Mouse (Mus musculus) kidney, embryonic 16.5 days (tissue): ENCODE measurements around the gene Hs6st1. TPM values are rescaled to one million over a fixed set of nuclear protein-coding genes. Genes with fewer than 3 reads are reported as not detected.

Experiments
- ATAC-seq: fragments of 200-750 bp; cut with Nextera tagmentation; 2 replicates; pipeline ENCODE4 v1.8.0; 2017; ENCODE audit warnings: moderate TSS enrichment; ENCODE audit not compliant: low FRiP score, low TSS enrichment
- H3K27ac ChIP-seq: fragments of 300-500 bp; sonication (generic); 2 replicates; pipeline ENCODE4 v1.5.1; 2014; ENCODE audit warnings: low read length
- H3K27me3 ChIP-seq: fragments of 300-500 bp; sonication (generic); 2 replicates; pipeline ENCODE4 v1.6.1; 2014; ENCODE audit warnings: low read length, control low read depth, mixed read lengths; ENCODE audit not compliant: insufficient read depth
- H3K36me3 ChIP-seq: fragments of 300-500 bp; sonication (generic); 2 replicates; pipeline ENCODE4 v1.6.1; 2014; ENCODE audit warnings: low read length, control low read depth, mixed read lengths; ENCODE audit not compliant: insufficient read depth
- H3K4me1 ChIP-seq: fragments of 300-500 bp; sonication (generic); 2 replicates; pipeline ENCODE4 v1.6.1; 2014; ENCODE audit warnings: low read length, control low read depth, mixed read lengths; ENCODE audit not compliant: insufficient read depth
- H3K4me2 ChIP-seq: fragments of 300-500 bp; sonication (generic); replicated peaks from 2 replicates; pipeline ENCODE4 v1.6.1; 2014; ENCODE audit warnings: low read depth, low read length
- H3K4me3 ChIP-seq: fragments of 300-500 bp; sonication (generic); 2 replicates; pipeline ENCODE4 v1.5.1; 2014; ENCODE audit warnings: mild to moderate bottlenecking, low read length
- H3K9ac ChIP-seq: fragments of 300-500 bp; sonication (generic); replicated peaks from 2 replicates; pipeline ENCODE4 v1.6.1; 2014; ENCODE audit warnings: low read length
- H3K9me3 ChIP-seq: fragments of 300-500 bp; sonication (generic); 2 replicates; pipeline ENCODE4 v1.6.1; 2016; ENCODE audit warnings: low read length, control low read depth
- WGBS: fragments of 180-500 bp; shearing (Covaris S2); extraction: QIAGEN DNeasy Blood & Tissue Kit; methylation state at CpG from one replicate; pipeline ENCODE4 v1.1.7; 2014; 5-methylcytosine and 5-hydroxymethylcytosine counted together
- polyA plus RNA-seq: library from polyadenylated mRNA; unstranded; fragments of >200 nt; fragmentation: Nextera tagmentation; extraction: Ambion mirVana; gene quantifications from 2 replicates; pipeline ENCODE4 v1.2.1, GENCODE M21; 2015

Hs6st1 gene
- polyA plus RNA-seq, 1 experiment from 2014 or later, result 8.0 TPM

DNA sequence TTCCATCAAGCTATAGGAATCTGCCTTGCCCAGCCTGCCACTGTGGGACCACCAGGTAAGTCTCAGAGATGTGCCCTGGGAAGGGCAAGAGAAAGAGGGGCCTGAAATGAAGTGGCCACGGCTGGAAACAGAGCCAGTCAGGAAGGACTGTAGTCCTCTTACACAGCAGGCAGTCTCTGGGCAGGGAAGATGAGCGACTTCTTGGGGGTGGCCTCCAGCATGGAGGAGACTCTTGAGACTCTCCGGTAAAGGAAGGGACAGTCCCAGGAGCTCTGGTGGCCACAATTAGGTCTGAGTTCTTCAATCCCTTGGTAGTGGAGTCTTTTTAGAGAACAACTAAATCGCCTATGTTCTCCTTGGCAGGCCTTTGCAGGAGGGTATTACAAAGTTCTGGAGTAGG lies 4.0 kb upstream of the Hs6st1 start:
- Histone ChIP-seq H3K36me3 (no peaks in the 10 kb centered on the region), H3K27ac (peak overlapping the region; percentile 52; the same call in 1 of the 2 replicates), H3K9ac (peak overlapping the region; percentile 32), H3K9me3 (no peaks in the 10 kb centered on the region), H3K4me1 (peaks cover 33% of the 10 kb centered on the region), H3K27me3 (no peaks in the 10 kb centered on the region), H3K4me3 (no peak overlapping the region), H3K4me2 (peak overlapping the region; percentile 54)
- ATAC-seq, result no peak
- 50% methylated on average over 4 of the region's 4 CpGs for WGBS

GRCm38 (mm10) chr1:36064861-36065760 lies 3.1 kb upstream of the Hs6st1 start:
- Histone ChIP-seq H3K9me3 (no peaks in the 10 kb centered on the region), H3K4me1 (peaks cover 41% of the 10 kb centered on the region), H3K9ac (peak overlapping the region; percentile 62), H3K27me3 (no peaks in the 10 kb centered on the region), H3K4me3 (peak overlapping the region; percentile 33), H3K4me2 (peak overlapping the region; percentile 54), H3K27ac (peak overlapping the region; percentile 77), H3K36me3 (no peaks in the 10 kb centered on the region)
- 0% methylated on average over 24 of the region's 24 CpGs for WGBS
- ATAC-seq, result peak; percentile 42; the same call in 1 of the 2 replicates

DNA sequence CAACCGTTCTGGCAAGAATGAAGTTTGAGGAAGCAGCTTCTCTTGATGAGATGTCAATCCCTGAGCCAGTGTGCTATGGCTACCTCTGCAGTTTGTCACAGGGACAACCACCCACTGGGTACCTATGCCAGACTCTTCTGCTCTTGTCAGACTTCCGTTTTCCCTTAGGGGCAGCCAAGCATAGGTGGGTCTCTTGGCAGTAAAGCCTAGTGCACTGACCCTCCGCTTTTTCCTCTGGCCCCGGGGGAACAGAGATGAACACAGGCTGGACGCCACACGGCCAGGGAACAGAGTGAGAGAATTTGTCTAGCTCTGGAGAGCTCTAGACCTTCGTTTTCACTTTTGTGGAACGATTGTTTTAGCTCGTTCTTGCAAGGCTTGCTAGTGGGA lies 2.4 kb upstream of the Hs6st1 start:
- Histone ChIP-seq H3K9ac (peak overlapping the region; percentile 62; the same call in 1 of the 2 replicates), H3K27ac (peak overlapping the region; percentile 77), H3K9me3 (no peaks in the 10 kb centered on the region), H3K4me2 (peak overlapping the region; percentile 54), H3K36me3 (no peaks in the 10 kb centered on the region), H3K4me1 (peaks cover 48% of the 10 kb centered on the region), H3K4me3 (peak overlapping the region; percentile 33), H3K27me3 (no peaks in the 10 kb centered on the region)
- 42% methylated on average over 9 of the region's 9 CpGs for WGBS
- no peak for ATAC-seq

DNA sequence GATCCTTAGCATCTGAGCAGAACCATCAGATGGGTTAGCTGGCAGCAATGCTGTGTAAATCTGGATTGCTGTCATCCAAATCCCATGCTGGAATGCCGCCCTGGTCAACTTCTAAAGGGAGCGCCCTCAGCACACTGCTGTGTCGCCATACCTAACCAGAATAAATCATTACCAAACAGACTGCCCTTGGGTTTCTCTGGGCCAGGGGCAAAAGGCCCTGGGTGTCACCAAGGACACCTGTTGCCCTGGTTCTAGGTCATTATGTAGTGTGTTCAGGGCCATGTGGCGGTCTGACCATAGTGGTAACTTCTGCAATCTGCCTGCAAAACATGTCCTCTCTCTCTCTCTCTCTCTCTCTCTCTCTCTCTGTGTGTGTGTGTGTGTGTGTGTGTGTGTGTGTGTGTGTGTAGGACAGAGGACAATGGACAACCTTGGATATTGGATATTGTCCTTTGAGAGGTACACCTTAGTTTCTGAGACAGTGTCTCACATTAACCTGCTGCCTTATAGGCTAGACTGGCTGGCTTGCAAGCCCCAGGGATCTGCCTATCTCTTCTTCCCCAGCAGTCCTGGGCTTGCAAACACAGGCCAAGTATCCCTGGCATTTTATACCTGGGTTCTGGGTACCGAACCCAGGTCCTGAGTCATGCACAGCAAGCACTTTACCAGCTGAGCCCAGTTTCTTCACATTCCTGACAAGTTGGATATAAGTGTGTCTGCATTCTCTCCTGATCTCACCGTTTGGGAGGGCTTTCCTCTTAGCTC lies 1.8 kb upstream of the Hs6st1 start:
- Histone ChIP-seq H3K4me3 (no peak overlapping the region), H3K4me1 (peaks cover 54% of the 10 kb centered on the region), H3K9me3 (no peaks in the 10 kb centered on the region), H3K36me3 (no peaks in the 10 kb centered on the region; the same call in 1 of the 2 replicates), H3K27me3 (no peaks in the 10 kb centered on the region), H3K4me2 (no peak overlapping the region), H3K27ac (no peak overlapping the region), H3K9ac (no peak overlapping the region)
- WGBS, result 83% methylated on average over 6 of the region's 6 CpGs
- ATAC-seq, result no peak

DNA sequence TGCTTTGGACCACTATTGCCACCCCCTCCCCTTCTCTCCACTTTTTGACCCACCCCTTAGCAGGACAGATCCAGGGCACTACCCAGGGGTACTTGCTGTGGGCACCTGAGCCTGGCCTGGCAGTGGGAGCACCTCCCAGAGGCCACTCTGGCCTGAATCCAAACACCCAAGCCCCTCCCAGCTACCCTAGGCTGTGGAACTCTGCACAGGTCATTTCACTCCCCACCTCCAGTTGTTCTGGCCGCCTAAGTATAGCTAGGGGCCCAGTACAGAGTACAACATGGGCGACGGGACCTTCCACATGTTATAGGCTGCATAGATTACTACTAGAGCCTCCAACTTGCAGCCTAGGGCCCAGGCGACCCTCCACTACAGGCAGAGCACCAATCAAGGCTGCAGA lies 999 bp upstream of the Hs6st1 start:
- H3K4me1 ChIP-seq, result peaks cover 62% of the 10 kb centered on the region
- ATAC-seq, result no peak
- no peaks in the 10 kb centered on the region for H3K27me3 ChIP-seq
- no peaks in the 10 kb centered on the region for H3K9me3 ChIP-seq
- H3K4me3 ChIP-seq, result no peak overlapping the region
- no peak overlapping the region; the same call in 1 of the 2 replicates for H3K27ac ChIP-seq
- no peak overlapping the region for H3K4me2 ChIP-seq
- H3K36me3 ChIP-seq, result peaks cover 3% of the 10 kb centered on the region; the same call in 1 of the 2 replicates
- H3K9ac ChIP-seq, result no peak overlapping the region
- 71% methylated on average over 4 of the region's 4 CpGs for WGBS

GRCm38 (mm10) chr1:36067611-36068010 lies 589 bp upstream of the Hs6st1 start:
- H3K27me3 ChIP-seq, result no peaks in the 10 kb centered on the region
- H3K4me3 ChIP-seq, result peak overlapping the region; percentile 83
- WGBS, result 27% methylated on average over 12 of the region's 12 CpGs
- peaks cover 3% of the 10 kb centered on the region; the same call in 1 of the 2 replicates for H3K36me3 ChIP-seq
- H3K9me3 ChIP-seq, result no peaks in the 10 kb centered on the region
- no peak for ATAC-seq
- H3K27ac ChIP-seq, result peak overlapping the region; percentile 48; the same call in 1 of the 2 replicates
- peaks cover 66% of the 10 kb centered on the region for H3K4me1 ChIP-seq
- peak overlapping the region; percentile 83 for H3K9ac ChIP-seq
- peak overlapping the region; percentile 93 for H3K4me2 ChIP-seq

GRCm38 (mm10) chr1:36068531-36069120 lies 426 bp downstream of the Hs6st1 start:
- Histone ChIP-seq H3K36me3 (peaks cover 3% of the 10 kb centered on the region; the same call in 1 of the 2 replicates), H3K4me1 (peaks cover 77% of the 10 kb centered on the region), H3K27me3 (no peaks in the 10 kb centered on the region), H3K9ac (peak overlapping the region; percentile 83), H3K4me2 (peak overlapping the region; percentile 93), H3K4me3 (peak overlapping the region; percentile 83), H3K9me3 (no peaks in the 10 kb centered on the region), H3K27ac (peak overlapping the region; percentile 85)
- ATAC-seq, result no peak; the same call in none of the 2 replicates
- under 1% methylated on average over 61 of the region's 76 CpGs for WGBS

GRCm38 (mm10) chr1:36069291-36069771 lies 1.1 kb downstream of the Hs6st1 start:
- no peaks in the 10 kb centered on the region for H3K27me3 ChIP-seq
- peak overlapping the region; percentile 85 for H3K27ac ChIP-seq
- 1% methylated on average over 13 of the region's 13 CpGs for WGBS
- peak overlapping the region; percentile 83 for H3K4me3 ChIP-seq
- peaks cover 80% of the 10 kb centered on the region for H3K4me1 ChIP-seq
- peak overlapping the region; percentile 93 for H3K4me2 ChIP-seq
- H3K9ac ChIP-seq, result peak overlapping the region; percentile 83
- no peaks in the 10 kb centered on the region for H3K9me3 ChIP-seq
- ATAC-seq, result no peak
- H3K36me3 ChIP-seq, result peaks cover 3% of the 10 kb centered on the region; the same call in 1 of the 2 replicates

DNA sequence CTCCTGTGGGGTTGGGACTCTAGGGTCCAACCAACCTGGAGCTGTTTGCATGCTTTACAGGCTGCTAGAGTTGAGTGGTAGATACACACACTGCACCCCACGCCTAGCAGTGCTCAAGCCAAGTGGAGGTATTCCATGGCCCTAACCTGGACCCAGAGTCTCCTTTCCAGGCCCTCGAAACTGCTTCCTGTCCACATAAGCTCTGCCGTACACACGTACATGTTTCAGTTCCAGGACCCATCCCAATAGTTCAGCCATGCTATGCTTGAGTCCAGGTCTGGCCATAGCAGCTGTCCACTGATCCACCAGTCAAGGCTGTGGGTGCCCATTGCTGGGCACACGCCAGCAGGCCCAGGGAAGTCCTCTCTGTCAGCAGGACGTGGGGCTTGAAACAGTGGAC lies 2.0 kb downstream of the Hs6st1 start:
- Histone ChIP-seq H3K27me3 (no peaks in the 10 kb centered on the region), H3K9ac (peak overlapping the region; percentile 83), H3K9me3 (no peaks in the 10 kb centered on the region), H3K4me3 (peak overlapping the region; percentile 83), H3K4me2 (peak overlapping the region; percentile 93), H3K27ac (0 out of 2 replicates have a peak overlapping the region, but pooled peaks have one; percentile 85), H3K4me1 (peaks cover 82% of the 10 kb centered on the region), H3K36me3 (peaks cover 3% of the 10 kb centered on the region; the same call in 1 of the 2 replicates)
- ATAC-seq, result no peak
- 47% methylated on average over 6 of the region's 6 CpGs for WGBS
